Mouse (Mus musculus) testis, adult 2 months (tissue): ENCODE results near the gene Rnf115. TPM values are rescaled to one million over a fixed set of nuclear protein-coding genes. Genes with fewer than 3 reads are reported as not detected.

Experiments used
- H3K27ac ChIP-seq: fragments of 200-500 bp; 2 replicates; pipeline ENCODE4 v1.5.1; 2012; ENCODE audit warnings: low read depth, low read length; ENCODE audit not compliant: control insufficient read depth, insufficient read depth
- H3K27me3 ChIP-seq: fragments of 200-500 bp; 2 replicates; pipeline ENCODE4 v1.6.1; 2012; ENCODE audit warnings: mild to moderate bottlenecking, low read length, moderate library complexity; ENCODE audit not compliant: control insufficient read depth, insufficient read depth
- H3K36me3 ChIP-seq: fragments of 200-500 bp; 2 replicates; pipeline ENCODE4 v1.6.1; 2012; ENCODE audit warnings: mild to moderate bottlenecking, low read length; ENCODE audit not compliant: control insufficient read depth, insufficient read depth
- H3K4me1 ChIP-seq: fragments of 200-500 bp; 2 replicates; pipeline ENCODE4 v1.6.1; 2012; ENCODE audit warnings: low read length; ENCODE audit not compliant: control insufficient read depth, insufficient read depth
- H3K4me3 ChIP-seq: fragments of 200-500 bp; 2 replicates; pipeline ENCODE4 v1.5.1; 2012; ENCODE audit warnings: low read depth, mild to moderate bottlenecking, low read length, moderate library complexity, mixed read lengths; ENCODE audit not compliant: control insufficient read depth
- CTCF ChIP-seq: fragments of 200-500 bp; IDR thresholded peaks from 2 replicates; pipeline ENCODE4 v1.5.1; 2012; ENCODE audit warnings: low read depth, mild to moderate bottlenecking, inconsistent platforms, low read length, moderate library complexity; ENCODE audit not compliant: control insufficient read depth, insufficient read depth, insufficient replicate concordance
- POLR2A ChIP-seq: fragments of 200-500 bp; IDR thresholded peaks from 2 replicates; pipeline ENCODE4 v1.6.1; 2012; ENCODE audit warnings: low read depth, mild to moderate bottlenecking, inconsistent platforms, low read length, moderate library complexity; ENCODE audit not compliant: control insufficient read depth
- polyA plus RNA-seq: library from polyadenylated mRNA; depleted of rRNA; stranded (reverse); fragments of >200 nt; gene quantifications from 2 replicates; pipeline ENCODE4 v1.2.3, GENCODE M21; 2012

The Rnf115 gene
- polyA plus RNA-seq, 1 experiment, result 9.4 TPM

- no peak for TF ChIP-seq CTCF
- no peak for TF ChIP-seq POLR2A
- H3K4me3 ChIP-seq, result no peak overlapping the region
- no peaks in the 10 kb centered on the region for H3K4me1 ChIP-seq
- H3K36me3 ChIP-seq, result peaks cover 4% of the 10 kb centered on the region
- H3K27me3 ChIP-seq, result no peaks in the 10 kb centered on the region
- H3K27ac ChIP-seq, result no peak overlapping the region
These were observed 61.0 kb downstream of the Rnf115 start for GRCm38 (mm10) chr3:96788506-96788905.

- TF ChIP-seq POLR2A (no peak), CTCF (no peak)
- Histone ChIP-seq H3K27ac (no peak overlapping the region), H3K27me3 (no peaks in the 10 kb centered on the region), H3K36me3 (no peaks in the 10 kb centered on the region), H3K4me1 (no peaks in the 10 kb centered on the region), H3K4me3 (no peak overlapping the region)
These were observed 72.8 kb downstream of the Rnf115 start for GRCm38 (mm10) chr3:96800254-96800653.

- Histone ChIP-seq H3K36me3 (no peaks in the 10 kb centered on the region), H3K4me1 (no peaks in the 10 kb centered on the region)
These were observed 74.8 kb downstream of the Rnf115 start for GRCm38 (mm10) chr3:96802214-96802613.

GRCm38 (mm10) chr3:96808136-96808535 lies 80.7 kb downstream of the Rnf115 start:
- TF ChIP-seq CTCF (no peak), POLR2A (no peak)
- Histone ChIP-seq H3K27me3 (no peaks in the 10 kb centered on the region), H3K4me1 (no peaks in the 10 kb centered on the region; the same call in 1 of the 2 replicates), H3K4me3 (no peak overlapping the region), H3K27ac (no peak overlapping the region), H3K36me3 (no peaks in the 10 kb centered on the region)

More at GRCm38 (mm10) chr3:96802214-96802613, 74.8 kb downstream of the Rnf115 start:
- H3K27ac ChIP-seq, result no peak overlapping the region
- no peaks in the 10 kb centered on the region for H3K27me3 ChIP-seq
- H3K4me3 ChIP-seq, result no peak overlapping the region
- TF ChIP-seq CTCF (no peak), POLR2A (no peak)

- H3K27ac ChIP-seq, result no peak overlapping the region
- TF ChIP-seq POLR2A (no peak), CTCF (no peak)
- no peaks in the 10 kb centered on the region for H3K36me3 ChIP-seq
- H3K4me3 ChIP-seq, result no peak overlapping the region
- H3K4me1 ChIP-seq, result no peaks in the 10 kb centered on the region; the same call in 1 of the 2 replicates
- H3K27me3 ChIP-seq, result no peaks in the 10 kb centered on the region
These were observed 81.2 kb downstream of the Rnf115 start for GRCm38 (mm10) chr3:96808651-96809050.

- Histone ChIP-seq H3K4me3 (no peak overlapping the region), H3K27ac (no peak overlapping the region), H3K4me1 (no peaks in the 10 kb centered on the region; the same call in 1 of the 2 replicates), H3K27me3 (no peaks in the 10 kb centered on the region), H3K36me3 (no peaks in the 10 kb centered on the region)
- TF ChIP-seq POLR2A, result no peak
- no peak for TF ChIP-seq CTCF
These were observed 83.8 kb downstream of the Rnf115 start for GRCm38 (mm10) chr3:96811232-96811631.

GRCm38 (mm10) chr3:96812395-96813091 lies 85.1 kb downstream of the Rnf115 start:
- TF ChIP-seq POLR2A (no peak), CTCF (peak; percentile 88)
- H3K4me3 ChIP-seq, result no peak overlapping the region; the same call in 1 of the 2 replicates
- no peaks in the 10 kb centered on the region for H3K36me3 ChIP-seq
- H3K4me1 ChIP-seq, result no peaks in the 10 kb centered on the region; the same call in 1 of the 2 replicates
- no peaks in the 10 kb centered on the region for H3K27me3 ChIP-seq
- H3K27ac ChIP-seq, result no peak overlapping the region
